Mouse (Mus musculus) heart, adult 11 months (tissue): ENCODE measurements at regions not wholly inside any gene's neighbourhood (a gene's known extent, or its start where the extent isn't known, plus 50 kb on each side); places are given as distances from the start of the nearest gene placed in this dataset.

Experiments
- DNase-seq: peaks from one replicate; pipeline ENCODE4 v3.0.0; 2022

DNA sequence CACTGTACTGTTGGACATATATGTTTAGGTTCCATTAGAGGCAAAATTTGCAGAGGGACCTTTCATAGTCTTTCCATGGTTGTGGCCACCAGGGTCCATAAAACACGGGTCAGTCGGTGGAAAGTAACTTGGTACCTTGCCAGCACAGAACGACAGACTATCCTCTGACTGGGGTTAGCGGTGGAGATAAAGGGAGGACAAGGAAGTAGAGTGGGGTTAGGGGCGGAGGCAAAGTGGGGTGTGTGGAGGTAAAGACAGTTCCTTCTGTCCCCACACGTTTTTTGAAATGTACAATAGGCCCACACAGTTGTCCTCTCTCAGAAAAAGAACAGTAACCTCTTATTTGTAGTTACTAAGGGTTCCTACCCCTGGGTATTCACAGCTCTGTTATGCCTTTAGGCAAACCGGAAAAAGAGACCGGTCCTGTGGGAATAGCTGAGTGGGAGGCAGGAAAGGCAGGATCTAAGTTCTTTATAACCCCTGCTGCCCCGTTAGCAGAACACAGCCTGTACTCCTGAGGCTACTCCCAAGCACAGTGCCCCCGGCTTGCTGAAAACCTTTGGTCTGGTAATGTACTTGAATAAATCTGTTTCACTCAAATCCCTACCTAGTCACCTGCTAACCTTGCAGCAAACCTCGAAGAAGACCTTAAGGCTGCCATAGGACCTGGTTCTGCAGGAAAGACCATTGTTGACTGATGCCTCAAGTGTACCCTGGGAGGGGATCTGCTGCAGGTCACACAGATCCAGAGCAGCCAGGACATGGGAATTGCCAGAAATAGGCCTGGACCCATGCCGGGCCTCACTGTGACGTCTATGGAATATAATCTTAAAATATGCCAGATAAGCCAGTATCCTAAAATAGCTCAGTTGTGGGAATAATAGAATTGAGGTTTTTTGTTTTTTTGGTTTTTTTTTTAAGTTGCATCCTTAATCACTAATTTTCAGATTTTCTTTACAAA is 51.6 kb upstream of the Gm29133 start:
- DNase-seq = peak; percentile 96
